Mouse (Mus musculus): ENCODE data around the gene Clec2h. TPM values are rescaled to one million over a fixed set of nuclear protein-coding genes. Genes with fewer than 3 reads are reported as not detected.
A peak's percentile ranks its signal among the peaks of the same experiment; 100 is the strongest.
"Not testable (repeated sequence)": the region's sequence is repeated elsewhere in the genome, so short reads cannot be mapped to it uniquely, and the experiment has no call there.

Gene Clec2h
- total RNA-seq (2021), result not detected
- long read RNA-seq, experiment 1, result 0 reads
- long read RNA-seq, experiment 2, result 0 reads

- peak; percentile 52 for TF ChIP-seq CTCF (conservative IDR thresholded peaks at IDR 0.05)
These were observed at the start of gene Clec2h for GRCm38 (mm10) chr6:128662206-128662605. Clec2h (plus strand) TSS chr6:128662385.

GRCm38 (mm10) chr6:128622733-128623132 lies 39.5 kb upstream of the Clec2h start:
- no peak overlapping the region for H3K27ac ChIP-seq
- no peak overlapping the region for H3K4me3 ChIP-seq
- TF ChIP-seq CTCF (conservative IDR thresholded peaks at IDR 0.05), result no peak
- no peak for DNase-seq (ENCODE audit: low spot score in 2 of 2)

More at GRCm38 (mm10) chr6:128662206-128662605, at the start of gene Clec2h:
- Histone ChIP-seq H3K27ac (no peak within 1 kb of the TSS), H3K4me3 (no peak within 1 kb of the TSS)
- no peak for DNase-seq (ENCODE audit: low spot score in 2 of 2)

- DNase-seq (ENCODE audit: low spot score in 2 of 2); H3K4me3 ChIP-seq; H3K27ac ChIP-seq: not testable (repeated sequence)
These were observed 38.8 kb upstream of the Clec2h start, which contains the start of gene Klrb1a for GRCm38 (mm10) chr6:128623433-128623832. Klrb1a (minus strand) TSS chr6:128623533.

- DNase-seq (ENCODE audit: low spot score in 2 of 2), result no peak
- TF ChIP-seq CTCF (conservative IDR thresholded peaks at IDR 0.05), result no peak
- H3K4me3 ChIP-seq, result no peak overlapping the region
- no peak overlapping the region for H3K27ac ChIP-seq
These were observed 37.8 kb upstream of the Clec2h start for GRCm38 (mm10) chr6:128624425-128624824.

- DNase-seq (ENCODE audit: low spot score in 2 of 2); H3K4me3 ChIP-seq; H3K27ac ChIP-seq: not testable (repeated sequence)
These were observed 36.9 kb upstream of the Clec2h start for GRCm38 (mm10) chr6:128625246-128625645.

- peak; percentile 80 for TF ChIP-seq CTCF (conservative IDR thresholded peaks at IDR 0.05)
- H3K4me3 ChIP-seq, H3K27ac ChIP-seq: not testable (repeated sequence)
- peak; percentile 37 to 51 for DNase-seq (ENCODE audit: low spot score in 2 of 2)
These were observed 32.1 kb upstream of the Clec2h start for GRCm38 (mm10) chr6:128629771-128630739.

GRCm38 (mm10) chr6:128630912-128631905 lies 31.0 kb upstream of the Clec2h start:
- not testable (repeated sequence) for DNase-seq (ENCODE audit: low spot score in 2 of 2)

GRCm38 (mm10) chr6:128640673-128641072 lies 21.5 kb upstream of the Clec2h start:
- no peak for TF ChIP-seq CTCF (conservative IDR thresholded peaks at IDR 0.05)
- H3K27ac ChIP-seq, result no peak overlapping the region
- no peak for DNase-seq (ENCODE audit: low spot score in 2 of 2)
- H3K4me3 ChIP-seq, result no peak overlapping the region

More at GRCm38 (mm10) chr6:128630912-128631905, 31.0 kb upstream of the Clec2h start:
- H3K27ac ChIP-seq, H3K4me3 ChIP-seq: not testable (repeated sequence)

GRCm38 (mm10) chr6:128641116-128641716 lies 21.0 kb upstream of the Clec2h start:
- H3K27ac ChIP-seq, result no peak overlapping the region
- TF ChIP-seq CTCF (conservative IDR thresholded peaks at IDR 0.05), result no peak
- no peak for DNase-seq (ENCODE audit: low spot score in 2 of 2)

GRCm38 (mm10) chr6:128643999-128644398 lies 18.2 kb upstream of the Clec2h start:
- TF ChIP-seq CTCF (conservative IDR thresholded peaks at IDR 0.05), result no peak
- DNase-seq (ENCODE audit: low spot score in 2 of 2), result no peak
- Histone ChIP-seq H3K4me3 (no peak overlapping the region), H3K27ac (no peak overlapping the region)

More at GRCm38 (mm10) chr6:128641116-128641716, 21.0 kb upstream of the Clec2h start:
- H3K4me3 ChIP-seq, result no peak overlapping the region

- H3K4me3 ChIP-seq, result not testable (repeated sequence)
These were observed 17.5 kb upstream of the Clec2h start for GRCm38 (mm10) chr6:128644694-128645093.

GRCm38 (mm10) chr6:128645708-128646107 lies 16.5 kb upstream of the Clec2h start:
- not testable (repeated sequence) for H3K27ac ChIP-seq; DNase-seq (ENCODE audit: low spot score in 2 of 2); H3K4me3 ChIP-seq

More at GRCm38 (mm10) chr6:128644694-128645093, 17.5 kb upstream of the Clec2h start:
- DNase-seq (ENCODE audit: low spot score in 2 of 2); H3K27ac ChIP-seq: not testable (repeated sequence)

All from layer of hippocampus, adult 2 months (tissue).